Mouse (Mus musculus): Measurements from ENCODE around the gene Chst13. TPM values are rescaled to one million over a fixed set of nuclear protein-coding genes. Genes with fewer than 3 reads are reported as not detected.

Chst13 gene
- total RNA-seq (2021): not detected

DNA sequence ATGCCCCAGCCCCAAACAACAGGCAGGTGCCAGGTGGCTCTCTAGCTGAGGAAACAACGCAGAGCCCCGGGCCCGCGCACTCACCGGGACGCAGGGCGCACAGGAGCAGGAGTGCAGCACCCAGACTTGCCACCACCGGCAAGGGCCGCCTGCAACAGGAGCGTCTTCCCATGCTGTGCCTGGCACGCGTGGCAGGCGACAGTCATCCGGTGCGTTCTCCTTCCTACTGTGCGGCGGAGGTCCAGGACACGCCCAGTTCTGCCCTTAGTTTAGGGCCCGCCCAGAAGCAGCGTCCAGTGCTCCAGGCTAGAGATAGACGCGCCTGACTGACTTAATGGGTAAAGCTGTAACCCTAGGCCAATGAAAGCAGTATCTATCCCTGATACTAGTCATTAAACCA, at the start of gene Chst13:
Gene Chst13 (minus strand): TSS at position 195 of the 400 bp plus-strand sequence.
- DNase-seq: peak; percentile 29

DNA sequence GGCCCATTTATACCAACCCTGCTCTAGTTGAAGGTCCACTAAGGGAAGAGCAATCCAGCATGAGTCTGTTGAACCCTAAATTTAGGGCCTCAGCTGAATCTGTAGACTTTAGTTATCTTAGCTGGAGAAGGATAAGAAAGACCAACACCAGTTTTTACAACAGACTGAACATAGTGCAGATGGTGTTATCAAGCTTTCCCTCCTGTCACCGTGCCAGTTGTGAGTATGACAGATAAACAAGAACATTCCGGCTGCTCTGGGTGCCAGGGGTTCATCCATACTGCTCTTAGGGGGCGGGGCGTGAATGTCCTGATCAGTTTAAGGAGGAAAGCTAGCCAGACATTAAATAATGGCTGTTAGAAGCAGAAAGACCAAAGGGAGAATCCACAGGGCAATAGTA, 49.7 kb upstream of the Chst13 start:
- peak; percentile 21 for DNase-seq

DNA sequence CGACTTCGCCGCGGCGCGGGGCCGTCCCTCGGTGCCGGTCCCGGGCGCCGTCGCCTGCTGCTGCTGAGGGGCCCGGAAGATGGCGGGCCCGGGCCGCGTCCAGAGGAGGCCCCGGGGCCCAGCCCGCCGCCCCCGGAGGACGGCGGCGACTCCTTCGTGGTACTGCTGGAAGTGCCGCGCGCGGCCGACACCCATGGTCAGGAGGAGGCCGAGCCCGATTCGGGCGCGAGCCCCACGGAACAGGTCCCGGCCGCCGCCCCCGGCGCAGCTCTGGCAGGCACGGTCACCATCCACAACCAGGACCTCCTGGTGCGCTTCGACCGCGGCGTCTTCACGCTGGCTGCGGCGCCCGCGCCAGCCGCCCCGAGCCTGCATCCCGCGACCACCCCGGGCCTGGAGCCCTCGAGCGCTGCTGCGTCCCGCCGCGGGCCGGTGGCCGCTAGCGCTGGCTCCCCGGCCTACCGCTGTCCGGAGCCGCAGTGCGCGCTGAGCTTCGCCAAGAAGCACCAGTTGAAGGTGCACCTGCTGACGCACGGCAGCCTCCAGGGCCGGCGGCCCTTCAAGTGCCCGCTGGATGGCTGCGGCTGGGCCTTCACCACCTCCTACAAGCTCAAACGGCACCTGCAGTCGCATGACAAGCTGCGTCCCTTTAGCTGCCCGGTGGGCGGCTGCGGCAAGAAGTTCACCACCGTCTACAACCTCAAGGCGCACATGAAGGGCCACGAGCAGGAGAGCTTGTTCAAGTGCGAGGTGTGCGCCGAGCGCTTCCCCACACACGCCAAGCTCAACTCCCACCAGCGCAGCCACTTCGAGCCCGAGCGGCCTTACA, 45.0 kb upstream of the Chst13 start:
- peak; percentile 46 for DNase-seq

DNA sequence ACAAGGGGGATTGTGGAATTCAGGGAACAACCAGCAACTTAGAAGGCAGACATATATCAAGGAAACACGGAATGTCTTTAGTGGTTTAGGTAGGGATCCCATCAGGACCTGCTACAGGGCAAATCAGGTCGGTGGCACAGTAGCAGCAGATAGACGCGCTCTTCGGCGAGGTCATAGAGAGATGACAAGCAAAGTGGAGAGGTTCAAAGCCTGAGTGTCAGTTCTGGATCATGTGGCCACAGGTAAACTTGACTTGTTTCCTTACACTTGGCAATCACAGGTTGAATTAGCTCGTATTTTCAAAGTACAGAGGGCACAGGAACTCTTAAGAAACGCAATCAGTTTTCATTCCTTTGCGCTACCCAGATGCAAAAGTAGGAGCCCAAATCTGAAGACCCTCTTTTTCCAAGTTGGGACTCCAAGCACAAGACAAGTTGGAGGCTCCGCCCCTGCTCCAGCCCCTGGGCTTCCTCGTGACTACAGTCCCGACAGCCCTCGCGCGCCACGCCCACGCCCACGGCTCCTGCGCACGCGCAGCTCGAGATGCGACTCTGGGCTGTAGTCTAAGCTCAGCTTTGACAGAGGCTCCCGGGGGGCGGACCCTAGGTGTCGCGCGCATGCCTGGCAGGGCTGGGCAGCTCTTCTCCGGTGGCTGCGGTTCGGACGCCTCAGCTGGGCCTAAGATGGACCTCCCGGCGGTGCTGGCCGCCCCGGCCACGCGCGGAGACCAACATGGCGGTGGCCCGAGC, 44.2 kb upstream of the Chst13 start, which contains the start of gene Zxdc:
Gene Zxdc (plus strand): TSS at position 517 of the 749 bp plus-strand sequence.
- peak; percentile 100 for DNase-seq

DNA sequence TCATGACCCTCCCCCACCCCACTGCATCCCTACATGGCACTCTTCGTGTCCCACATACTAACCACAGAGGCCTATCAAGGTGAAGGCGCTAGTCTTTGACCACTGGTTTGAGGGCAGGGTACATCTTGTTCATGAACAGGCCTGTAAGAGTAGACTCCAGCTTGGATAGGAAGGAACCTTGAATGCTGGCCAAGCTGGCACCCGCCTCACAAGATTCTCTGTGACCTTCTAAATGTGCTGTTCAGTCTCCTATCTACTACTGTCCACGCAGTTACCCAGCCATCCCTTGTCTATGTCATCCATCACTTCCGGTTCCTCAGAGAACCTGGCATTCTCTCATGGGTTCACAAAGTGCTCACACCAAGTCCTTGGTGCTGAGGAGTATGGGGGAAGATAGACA, 38.3 kb upstream of the Chst13 start:
- DNase-seq: no peak

DNA sequence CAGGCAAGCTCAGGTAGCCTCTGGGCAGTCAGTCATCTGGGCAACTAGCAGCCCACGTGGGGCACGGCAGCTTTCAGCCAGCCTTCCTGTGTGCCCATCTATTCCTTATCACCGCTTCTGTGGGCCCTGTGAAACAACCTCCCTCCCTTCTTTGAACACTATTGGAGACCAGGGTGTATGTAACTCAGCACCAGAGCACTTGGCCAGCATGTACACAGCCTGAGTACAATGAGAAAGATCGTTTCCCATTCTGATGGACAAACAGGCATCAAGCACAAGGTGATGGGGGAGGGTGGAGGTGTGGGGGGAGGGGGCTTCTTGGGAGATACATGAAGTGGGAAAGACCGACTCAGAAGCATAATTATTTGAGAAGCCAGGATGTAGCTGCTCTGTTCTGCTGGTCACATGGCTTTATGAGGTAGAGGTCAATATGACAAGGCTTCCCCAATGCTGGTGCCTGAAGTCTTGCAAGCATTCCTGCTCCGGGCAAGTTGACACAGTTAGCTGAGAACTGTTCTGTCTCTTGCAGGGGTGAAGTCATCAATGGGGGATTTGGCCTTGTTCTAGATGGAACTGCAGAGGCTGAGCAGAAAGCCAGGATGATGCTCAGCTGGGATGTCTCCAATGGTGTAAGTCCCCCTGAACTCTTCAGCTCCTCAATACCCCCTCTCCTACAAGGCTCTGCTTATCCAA, 36.1 kb upstream of the Chst13 start:
- no peak for DNase-seq

DNA sequence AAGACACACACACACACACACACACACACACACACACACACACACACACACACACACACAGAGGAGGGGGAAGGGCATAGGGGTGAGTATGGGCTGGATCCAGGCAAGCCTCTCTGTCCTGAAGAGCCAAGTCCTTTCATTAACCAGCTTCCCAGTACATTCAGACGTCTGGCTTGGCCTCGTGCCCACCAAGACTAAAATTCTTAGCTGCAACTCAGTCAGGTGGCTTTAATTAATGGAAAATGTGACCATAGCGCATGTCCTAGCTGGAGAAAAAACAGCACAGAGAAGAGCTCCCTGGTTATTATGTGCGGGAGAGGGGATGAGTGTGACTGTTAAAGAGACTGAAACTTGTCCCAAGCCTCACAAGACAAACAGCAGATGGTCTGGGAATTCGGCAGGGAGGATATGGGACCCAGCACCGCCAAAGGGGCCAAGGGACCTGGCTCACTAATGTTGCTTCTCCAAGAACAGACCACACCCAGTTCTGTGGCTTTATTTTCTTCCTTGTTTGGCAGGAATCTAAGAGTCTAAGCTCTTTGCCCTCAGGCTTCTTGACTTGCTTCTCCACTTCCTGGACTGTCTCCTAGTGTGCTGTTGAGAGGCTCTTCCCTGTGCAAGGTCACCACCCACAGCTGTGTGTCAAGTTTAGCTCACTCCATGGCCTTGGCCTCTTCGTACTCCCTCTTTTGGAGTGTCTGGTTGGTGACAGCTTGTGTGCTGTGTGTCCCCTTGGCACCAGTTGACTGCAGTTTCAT, 35.2 kb upstream of the Chst13 start:
- peak; percentile 69 for DNase-seq

DNA sequence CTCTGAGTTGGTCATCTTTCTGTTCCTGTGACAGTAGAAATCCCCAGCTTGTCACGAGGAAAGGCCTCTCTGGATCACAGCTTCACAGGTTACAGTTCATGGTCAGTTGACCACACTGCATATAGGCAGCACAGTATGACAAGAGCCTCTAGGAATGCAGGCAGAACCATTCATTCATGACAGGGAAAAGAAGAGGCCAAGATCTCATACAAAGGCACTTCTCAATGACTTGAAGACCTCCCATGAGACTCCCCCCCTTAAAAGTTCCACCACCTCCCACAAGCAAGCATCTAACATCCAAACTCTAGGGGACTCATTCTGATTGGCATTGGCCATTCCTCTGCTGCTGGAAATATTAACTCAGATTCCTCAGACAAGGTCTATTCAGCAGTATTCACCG, 34.5 kb upstream of the Chst13 start:
- DNase-seq: no peak

DNA sequence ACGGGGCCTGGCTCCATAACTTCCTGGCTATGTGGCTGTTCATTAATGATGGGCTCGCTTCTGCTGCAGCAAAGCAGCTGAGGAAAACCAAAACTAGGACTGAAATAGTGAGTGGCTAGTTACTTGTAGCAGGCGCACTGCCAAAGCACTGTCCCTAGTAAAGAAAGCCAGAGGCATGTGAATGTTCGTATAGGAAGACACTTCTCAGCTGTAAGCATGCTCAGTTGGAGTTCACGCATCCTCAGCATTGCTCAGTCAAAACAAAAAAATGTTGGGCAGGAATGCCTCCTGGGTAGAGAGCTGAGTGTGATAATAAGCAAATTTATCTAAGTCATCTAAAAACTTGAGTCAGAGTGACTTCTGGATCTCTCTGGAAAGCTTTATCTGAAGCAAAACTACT, 33.2 kb upstream of the Chst13 start:
- no peak for DNase-seq

DNA sequence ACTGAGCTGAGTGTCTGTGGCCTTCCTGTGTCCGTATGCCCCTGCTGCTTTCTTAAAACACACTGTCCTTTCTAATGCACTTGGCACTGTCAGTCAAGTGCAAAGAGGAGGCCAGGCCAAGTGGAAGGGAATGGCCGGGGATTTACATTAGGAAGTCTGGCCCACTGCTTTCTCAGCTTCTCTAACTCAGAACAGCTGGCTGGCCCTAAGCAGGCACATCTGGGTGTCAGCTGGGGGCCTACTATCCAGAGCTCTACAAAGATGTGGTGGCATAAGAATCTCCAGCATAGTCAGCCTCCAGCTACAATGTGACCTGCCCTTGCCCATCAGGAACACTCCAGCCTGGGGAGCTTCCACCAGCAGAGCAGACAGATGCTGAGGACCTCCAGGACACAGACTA, 25.0 kb upstream of the Chst13 start:
- DNase-seq: no peak

DNA sequence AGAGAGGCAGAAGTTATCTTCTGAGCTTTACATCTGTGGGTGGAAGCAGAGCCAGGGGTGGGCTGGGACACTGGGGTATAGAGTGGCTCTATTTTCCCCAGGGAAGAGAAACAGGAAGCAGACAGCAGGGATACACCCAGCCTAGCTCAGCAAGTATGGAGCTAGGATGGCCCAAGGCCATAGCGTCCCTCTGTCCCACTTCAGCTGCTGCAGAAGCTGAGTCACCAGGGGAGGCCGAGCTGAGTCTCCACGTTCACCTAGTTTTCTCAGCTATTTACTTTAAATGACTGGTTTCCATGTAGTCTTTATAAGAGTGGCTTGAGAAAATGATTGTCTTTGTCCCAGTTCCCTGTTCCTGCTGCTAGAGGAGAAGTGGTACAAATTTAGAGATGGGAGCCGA, 23.5 kb upstream of the Chst13 start:
- no peak for DNase-seq

DNA sequence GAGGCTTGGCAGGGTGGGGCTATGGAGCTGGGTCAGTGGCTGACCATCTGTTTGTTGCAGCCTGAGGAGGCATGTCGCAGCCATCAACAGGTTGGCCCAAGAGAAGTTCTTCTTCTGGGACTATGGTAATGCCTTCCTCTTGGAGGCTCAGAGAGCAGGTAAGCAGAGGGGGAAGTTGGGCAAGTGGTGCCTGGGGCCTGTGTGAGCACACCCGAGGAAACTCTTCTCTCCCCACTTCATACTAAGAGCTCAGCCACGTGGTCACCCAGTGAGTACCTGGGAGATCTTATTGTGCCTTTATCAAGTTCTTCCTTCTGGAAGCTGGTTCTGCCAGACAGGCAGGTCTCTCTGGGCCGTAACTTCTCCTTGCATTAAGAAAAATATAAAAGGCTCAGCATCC, 22.2 kb upstream of the Chst13 start:
- DNase-seq: no peak

DNA sequence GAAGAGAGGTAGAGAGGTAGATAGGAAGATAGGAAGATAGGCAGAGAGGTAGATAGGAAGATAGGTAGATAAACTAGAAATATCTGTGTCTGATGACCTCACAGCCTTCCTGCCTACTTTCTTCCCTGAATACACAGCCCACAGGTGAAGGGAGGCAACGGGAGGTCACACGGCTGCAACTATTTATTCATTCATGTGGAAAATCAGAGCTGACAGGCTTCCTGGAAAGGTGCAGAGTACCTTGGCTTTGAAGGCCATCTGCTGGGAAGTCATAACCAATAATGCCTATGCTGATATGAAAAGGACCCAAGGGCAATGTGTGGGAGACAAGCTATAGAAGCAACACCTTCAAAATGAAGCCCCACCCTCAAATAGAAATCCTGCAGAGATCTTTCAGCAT, 17.4 kb upstream of the Chst13 start:
- DNase-seq: no peak

DNA sequence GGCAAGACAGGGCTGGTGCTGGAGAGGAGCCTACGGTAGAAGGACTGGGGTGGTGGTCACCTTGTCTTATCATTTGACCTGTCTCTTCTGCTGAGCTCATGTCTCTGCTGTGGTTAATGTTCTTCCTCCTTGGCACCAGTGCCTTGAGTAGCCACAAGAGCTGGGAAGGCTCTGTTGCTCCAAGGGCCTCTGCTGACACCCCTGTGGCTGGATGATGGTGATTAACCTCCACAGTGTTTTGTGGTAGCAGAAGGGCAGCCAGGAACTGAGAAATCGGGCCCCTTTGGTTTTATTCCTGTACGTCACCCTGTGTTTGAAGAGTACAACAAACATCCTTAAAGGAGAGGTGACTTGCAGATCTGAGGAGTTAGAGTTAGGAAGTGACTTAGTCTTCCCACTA, 9.3 kb upstream of the Chst13 start:
- DNase-seq: no peak

DNA sequence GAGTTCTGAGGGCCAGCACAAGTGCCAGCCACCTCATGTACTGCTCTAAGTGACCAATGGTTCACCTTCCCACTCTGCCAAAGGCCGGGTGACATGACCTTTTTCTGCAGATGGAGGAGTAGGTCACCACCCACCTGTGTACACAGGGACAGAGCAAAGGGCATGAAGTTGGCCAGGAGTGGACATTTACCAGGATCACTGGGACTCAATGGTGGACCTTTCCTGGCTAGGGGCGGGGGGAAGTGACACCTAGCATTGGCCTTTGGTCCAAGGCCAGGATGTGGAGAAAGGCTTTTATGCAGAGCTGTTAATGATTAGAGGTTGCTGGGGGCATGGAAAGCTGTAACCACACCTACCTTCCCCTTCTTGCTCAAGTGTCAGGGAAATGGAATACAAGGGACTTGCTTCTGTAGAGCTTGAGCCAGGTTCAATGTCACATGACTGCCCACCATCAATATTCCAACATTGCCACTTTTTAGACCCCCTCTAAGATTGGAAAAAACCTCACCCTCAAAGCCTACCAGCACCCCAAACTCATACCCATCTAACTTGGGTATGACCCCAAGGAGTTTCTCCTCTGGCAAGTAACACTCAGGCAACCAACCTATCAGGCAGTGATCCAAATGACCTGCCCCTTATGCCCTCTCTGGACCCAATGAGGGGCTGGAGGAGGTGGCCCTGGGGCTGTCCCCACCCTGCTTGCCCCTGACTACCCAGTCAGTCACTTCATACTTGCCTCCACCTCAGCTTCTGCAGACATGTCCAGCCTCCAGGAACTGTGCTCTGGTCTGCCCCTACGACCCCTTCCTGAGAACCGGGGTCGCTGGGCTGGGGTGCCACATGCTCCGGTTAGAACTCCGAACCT, 7.8 kb upstream of the Chst13 start, which contains the start of gene Uroc1:
Gene Uroc1 (plus strand): TSS at position 724 of the 865 bp plus-strand sequence.
- DNase-seq: no peak

DNA sequence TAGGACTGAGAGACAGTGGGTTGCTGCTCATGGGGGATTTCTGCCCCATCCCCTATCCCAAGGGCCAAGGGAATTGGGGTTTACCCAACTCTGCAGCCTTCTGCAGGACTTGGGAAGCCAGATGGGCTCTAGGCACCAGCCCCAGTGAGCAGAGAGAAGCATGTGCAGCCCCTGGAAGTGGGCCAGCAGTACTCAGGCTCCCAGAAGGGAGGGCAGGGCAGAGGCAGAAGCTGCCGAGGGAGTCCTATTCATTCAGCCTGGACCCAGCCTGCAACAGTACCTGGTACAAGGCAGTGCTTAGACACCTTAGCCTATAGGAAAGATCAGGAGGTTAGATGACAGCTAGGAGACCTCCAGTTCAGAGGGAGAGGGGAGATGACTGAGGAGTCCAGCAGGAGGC, 5.0 kb upstream of the Chst13 start:
- DNase-seq: peak; percentile 70

DNA sequence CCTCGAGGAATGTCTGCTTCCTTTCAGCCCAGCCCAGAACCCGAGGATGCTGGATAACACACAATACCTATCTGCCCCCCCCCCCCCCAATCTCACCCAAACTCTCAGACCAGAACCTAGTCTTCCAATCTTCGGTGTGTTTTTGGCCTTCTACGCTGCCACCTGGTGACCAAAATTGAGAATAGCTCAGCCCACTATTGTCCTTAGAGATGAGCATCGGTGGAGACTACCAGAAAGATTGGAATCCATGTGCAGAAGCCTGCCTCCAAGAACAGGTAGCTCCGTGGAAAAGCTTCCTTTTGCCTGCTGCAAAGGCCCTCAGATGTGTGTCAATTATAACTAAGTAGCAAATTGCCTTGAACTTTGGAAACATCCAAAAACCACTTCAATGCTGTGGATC, 2.7 kb upstream of the Chst13 start:
- DNase-seq: peak; percentile 27

DNA sequence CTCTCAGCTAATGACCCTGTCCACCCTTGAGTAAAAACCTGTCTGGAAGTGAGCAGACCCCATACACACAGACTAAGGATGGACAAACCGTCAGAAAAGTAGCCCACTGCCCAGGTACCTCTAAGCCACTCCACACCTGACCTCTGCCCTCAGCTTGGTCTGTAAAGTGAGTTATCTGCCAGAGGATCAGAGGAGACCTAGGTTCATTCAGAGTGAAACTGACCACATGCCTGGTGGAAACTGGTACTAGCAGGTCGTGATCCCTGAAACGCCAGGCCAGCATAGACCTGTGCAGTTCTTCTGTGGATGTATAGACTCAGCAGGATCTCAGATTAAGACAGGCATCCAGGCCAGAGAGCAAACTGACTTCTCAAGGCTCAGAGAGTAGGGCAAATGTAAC, 522 bp downstream of the Chst13 start:
- DNase-seq: no peak

DNA sequence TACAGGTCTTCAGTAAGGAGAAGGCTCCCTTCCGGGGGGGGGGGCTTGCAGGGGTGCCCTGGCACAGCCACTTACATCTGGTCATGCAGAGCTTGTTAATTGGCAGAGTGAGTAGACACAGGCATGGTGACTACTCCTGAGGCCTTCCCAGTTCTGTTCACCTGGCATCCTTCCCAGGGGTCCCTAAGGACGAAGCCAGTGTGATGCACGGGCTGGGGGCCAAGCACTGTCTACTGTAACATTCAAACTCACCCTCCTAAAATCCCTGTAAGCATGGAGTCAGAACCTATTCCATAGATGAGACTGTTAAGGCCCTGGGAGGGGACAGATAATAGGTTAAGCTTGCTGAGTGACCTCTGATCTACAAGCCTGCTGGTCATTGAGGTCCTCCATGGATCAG, 959 bp downstream of the Chst13 start:
- DNase-seq: peak; percentile 13

DNA sequence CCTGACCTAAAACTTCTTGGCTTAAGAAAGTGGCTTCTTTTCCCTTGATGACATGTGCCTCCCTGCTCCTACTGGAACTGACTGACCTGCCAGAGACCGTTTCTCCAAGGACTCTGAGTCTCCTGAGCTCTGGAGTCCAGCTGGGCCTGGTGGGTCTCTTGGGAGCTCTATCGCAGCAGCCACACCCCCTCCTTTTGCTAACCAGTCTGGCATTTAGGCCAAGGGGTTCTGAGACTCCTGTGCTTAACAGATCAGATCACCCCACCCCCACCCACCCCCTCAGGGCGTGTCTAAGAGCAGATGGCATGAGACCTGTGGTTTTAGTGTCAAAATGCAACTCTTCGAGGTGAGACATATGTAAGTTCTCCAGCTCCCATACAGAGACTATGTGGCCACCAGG, 3.2 kb downstream of the Chst13 start:
- no peak for DNase-seq

DNA sequence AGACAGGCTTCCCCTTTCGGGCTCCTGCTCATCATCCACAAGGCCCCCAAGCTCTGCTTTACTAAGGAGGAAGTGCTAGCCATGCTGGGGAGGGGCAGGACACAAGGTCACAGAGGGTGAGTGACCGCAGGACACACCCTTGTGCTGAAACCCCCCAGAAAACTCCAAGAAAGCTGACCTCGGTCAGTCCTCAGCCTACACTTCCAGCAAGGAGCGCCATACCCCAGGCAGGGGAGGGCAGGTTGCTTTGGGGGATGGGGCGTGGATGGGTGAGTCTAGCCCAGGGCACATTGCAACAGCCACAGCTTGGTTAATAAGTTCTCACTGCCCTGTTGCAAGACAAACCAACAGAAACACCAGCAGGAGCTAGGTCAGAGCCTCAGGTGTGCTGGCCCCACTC, 4.6 kb downstream of the Chst13 start:
- DNase-seq: no peak
